Mouse (Mus musculus) liver, embryonic 14.5 days (tissue): ENCODE data around the gene Rag1.

Experiments used
- CTCF ChIP-seq: IDR thresholded peaks from 2 replicates; pipeline ENCODE4 v1.5.1; 2016; ENCODE audit warnings: antibody characterized with exemption, low read depth, control low read depth
- EP300 ChIP-seq: IDR thresholded peaks from 2 replicates; pipeline ENCODE4 v1.6.1; 2016; ENCODE audit warnings: antibody characterized with exemption, low read depth

DNA sequence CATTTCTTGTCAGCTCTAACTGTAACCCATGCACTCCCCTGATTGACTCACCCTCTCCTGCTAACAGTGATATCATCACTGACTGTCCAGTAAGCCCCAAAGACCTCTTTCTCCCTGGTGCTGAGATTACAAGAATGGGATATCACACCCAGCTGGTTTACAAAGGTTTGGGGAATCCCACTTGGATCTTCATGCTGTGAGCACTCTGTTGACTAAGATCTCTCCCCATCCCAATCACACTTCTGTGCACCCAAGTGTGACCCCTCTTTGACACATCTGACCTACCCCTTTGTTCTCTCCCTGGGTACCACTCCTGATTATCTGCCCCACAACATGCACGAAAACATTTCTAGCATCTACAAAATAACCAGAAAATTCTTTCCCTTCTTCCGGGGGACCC lies 940 bp downstream of the Rag1 start:
- TF ChIP-seq CTCF (no peak), EP300 (no peak)
